Mouse (Mus musculus): ENCODE data around the gene Nell1. TPM values are rescaled to one million over a fixed set of nuclear protein-coding genes. Genes with fewer than 3 reads are reported as not detected.

Gene Nell1
- polyA plus RNA-seq, 1 experiment = 32.7 TPM

- no peak for DNase-seq (ENCODE audit: extremely low spot score in 1 of 2, low spot score in 1 of 2)
Observed at GRCm38 (mm10) chr7:50228273-50228672, 253.6 kb downstream of the Nell1 start.

- no peak for DNase-seq (ENCODE audit: extremely low spot score in 1 of 2, low spot score in 1 of 2)
Observed at GRCm38 (mm10) chr7:50241213-50241612, 266.5 kb downstream of the Nell1 start.

- DNase-seq (ENCODE audit: extremely low spot score in 1 of 2, low spot score in 1 of 2) = peak; percentile 93 to 97
Observed at GRCm38 (mm10) chr7:50241634-50242273, 267.1 kb downstream of the Nell1 start.

- peak in 1 of 2 experiments; percentile 42 for DNase-seq (ENCODE audit: extremely low spot score in 1 of 2, low spot score in 1 of 2)
Observed at GRCm38 (mm10) chr7:50253166-50253565, 278.5 kb downstream of the Nell1 start.

GRCm38 (mm10) chr7:50260016-50260415 is 285.4 kb downstream of the Nell1 start:
- DNase-seq (ENCODE audit: extremely low spot score in 1 of 2, low spot score in 1 of 2) = no peak

GRCm38 (mm10) chr7:50295508-50295907 is 320.8 kb downstream of the Nell1 start:
- no peak for DNase-seq (ENCODE audit: extremely low spot score in 1 of 2, low spot score in 1 of 2)

- DNase-seq (ENCODE audit: extremely low spot score in 1 of 2, low spot score in 1 of 2) = no peak
Observed at GRCm38 (mm10) chr7:50338226-50338625, 363.6 kb downstream of the Nell1 start.

- DNase-seq (ENCODE audit: extremely low spot score in 1 of 2, low spot score in 1 of 2) = no peak
Observed at GRCm38 (mm10) chr7:50338757-50339156, 364.1 kb downstream of the Nell1 start.

GRCm38 (mm10) chr7:50351564-50351963 is 376.9 kb downstream of the Nell1 start:
- DNase-seq (ENCODE audit: extremely low spot score in 1 of 2, low spot score in 1 of 2) = no peak

- DNase-seq (ENCODE audit: extremely low spot score in 1 of 2, low spot score in 1 of 2) = no peak
Observed at GRCm38 (mm10) chr7:50357213-50357612, 382.5 kb downstream of the Nell1 start.

GRCm38 (mm10) chr7:50362039-50362438 is 387.4 kb downstream of the Nell1 start:
- no peak for DNase-seq (ENCODE audit: extremely low spot score in 1 of 2, low spot score in 1 of 2)

- peak; percentile 78 to 87 for DNase-seq (ENCODE audit: extremely low spot score in 1 of 2, low spot score in 1 of 2)
Observed at GRCm38 (mm10) chr7:50374876-50375275, 400.2 kb downstream of the Nell1 start.

GRCm38 (mm10) chr7:50410421-50410820 is 435.8 kb downstream of the Nell1 start:
- DNase-seq (ENCODE audit: extremely low spot score in 1 of 2, low spot score in 1 of 2) = no peak

- no peak for DNase-seq (ENCODE audit: extremely low spot score in 1 of 2, low spot score in 1 of 2)
Observed at GRCm38 (mm10) chr7:50419976-50420375, 445.3 kb downstream of the Nell1 start.

GRCm38 (mm10) chr7:50422422-50423195 is 447.9 kb downstream of the Nell1 start:
- no peak for DNase-seq (ENCODE audit: extremely low spot score in 1 of 2, low spot score in 1 of 2)

GRCm38 (mm10) chr7:50429725-50430124 is 455.1 kb downstream of the Nell1 start:
- DNase-seq (ENCODE audit: extremely low spot score in 1 of 2, low spot score in 1 of 2) = no peak

GRCm38 (mm10) chr7:50441237-50441636 is 466.6 kb downstream of the Nell1 start:
- DNase-seq (ENCODE audit: extremely low spot score in 1 of 2, low spot score in 1 of 2) = peak in 1 of 2 experiments; percentile 32

- no peak for DNase-seq (ENCODE audit: extremely low spot score in 1 of 2, low spot score in 1 of 2)
Observed at GRCm38 (mm10) chr7:50447316-50447715, 472.7 kb downstream of the Nell1 start.

GRCm38 (mm10) chr7:50467742-50468141 is 493.1 kb downstream of the Nell1 start:
- peak in 1 of 2 experiments; percentile 17 for DNase-seq (ENCODE audit: extremely low spot score in 1 of 2, low spot score in 1 of 2)

GRCm38 (mm10) chr7:50470555-50470954 is 495.9 kb downstream of the Nell1 start:
- DNase-seq (ENCODE audit: extremely low spot score in 1 of 2, low spot score in 1 of 2) = no peak

- DNase-seq (ENCODE audit: extremely low spot score in 1 of 2, low spot score in 1 of 2) = peak in 1 of 2 experiments; percentile 42
Observed at GRCm38 (mm10) chr7:50482011-50482410, 507.3 kb downstream of the Nell1 start.

GRCm38 (mm10) chr7:50485304-50485703 is 510.6 kb downstream of the Nell1 start:
- DNase-seq (ENCODE audit: extremely low spot score in 1 of 2, low spot score in 1 of 2) = peak in 1 of 2 experiments; percentile 68
